Mouse (Mus musculus) midbrain, embryonic 13.5 days (tissue): ENCODE data around the gene Prp2. TPM values are rescaled to one million over a fixed set of nuclear protein-coding genes. Genes with fewer than 3 reads are reported as not detected.
"Not testable (repeated sequence)": the region's sequence is repeated elsewhere in the genome, so short reads cannot be mapped to it uniquely, and the experiment has no call there.

Experiments used
- ATAC-seq: fragments of 200-750 bp; cut with Nextera tagmentation; 2 replicates; pipeline ENCODE4 v1.8.0; 2017; ENCODE audit warnings: mild to moderate bottlenecking, moderate TSS enrichment, moderate library complexity
- H3K27ac ChIP-seq: fragments of 300-500 bp; sonication (generic); 2 replicates; pipeline ENCODE4 v1.5.1; 2015; ENCODE audit warnings: inconsistent platforms, mild to moderate bottlenecking, moderate library complexity
- H3K27me3 ChIP-seq: fragments of 300-500 bp; sonication (generic); 2 replicates; pipeline ENCODE4 v1.6.1; 2015; ENCODE audit warnings: mild to moderate bottlenecking, inconsistent platforms
- H3K36me3 ChIP-seq: fragments of 300-500 bp; sonication (generic); 2 replicates; pipeline ENCODE4 v1.6.1; 2015; ENCODE audit warnings: mild to moderate bottlenecking, inconsistent platforms
- H3K4me1 ChIP-seq: fragments of 300-500 bp; sonication (generic); replicated peaks from 2 replicates; pipeline ENCODE4 v1.6.1; 2015; ENCODE audit warnings: inconsistent platforms
- H3K4me2 ChIP-seq: fragments of 300-500 bp; sonication (generic); replicated peaks from 2 replicates; pipeline ENCODE4 v1.6.1; 2015; ENCODE audit warnings: moderate library complexity, mild to moderate bottlenecking, inconsistent platforms
- H3K4me3 ChIP-seq: fragments of 300-500 bp; sonication (generic); replicated peaks from 2 replicates; pipeline ENCODE4 v1.5.1; 2015; ENCODE audit warnings: mild to moderate bottlenecking, inconsistent platforms
- H3K9ac ChIP-seq: fragments of 300-500 bp; sonication (generic); replicated peaks from 2 replicates; pipeline ENCODE4 v1.6.1; 2015; ENCODE audit warnings: mild to moderate bottlenecking, inconsistent platforms
- H3K9me3 ChIP-seq: fragments of 300-500 bp; sonication (generic); 2 replicates; pipeline ENCODE4 v1.6.1; 2016; ENCODE audit warnings: mild to moderate bottlenecking, inconsistent platforms
- WGBS: fragments of 180-500 bp; shearing (Covaris S2); methylation state at CpG from one replicate; pipeline ENCODE4 v1.1.7; 2015; 5-methylcytosine and 5-hydroxymethylcytosine counted together
- polyA plus RNA-seq: library from polyadenylated mRNA; unstranded; fragments of >200 nt; fragmentation: Nextera tagmentation; extraction: Ambion mirVana; gene quantifications from 2 replicates; pipeline ENCODE4 v1.2.1, GENCODE M21; 2015

Prp2 gene
- not detected in 2 replicates for polyA plus RNA-seq

- not testable (repeated sequence) for H3K27me3 ChIP-seq, H3K27ac ChIP-seq, ATAC-seq, H3K9me3 ChIP-seq, H3K4me3 ChIP-seq, H3K4me1 ChIP-seq, H3K4me2 ChIP-seq, H3K9ac ChIP-seq, H3K36me3 ChIP-seq
- WGBS = 62% methylated on average over 2 of the region's 2 CpGs
These were observed at the start of gene Prp2 for GRCm38 (mm10) chr6:132595613-132596012. Gene Prp2 (plus strand): TSS chr6:132595913.

DNA sequence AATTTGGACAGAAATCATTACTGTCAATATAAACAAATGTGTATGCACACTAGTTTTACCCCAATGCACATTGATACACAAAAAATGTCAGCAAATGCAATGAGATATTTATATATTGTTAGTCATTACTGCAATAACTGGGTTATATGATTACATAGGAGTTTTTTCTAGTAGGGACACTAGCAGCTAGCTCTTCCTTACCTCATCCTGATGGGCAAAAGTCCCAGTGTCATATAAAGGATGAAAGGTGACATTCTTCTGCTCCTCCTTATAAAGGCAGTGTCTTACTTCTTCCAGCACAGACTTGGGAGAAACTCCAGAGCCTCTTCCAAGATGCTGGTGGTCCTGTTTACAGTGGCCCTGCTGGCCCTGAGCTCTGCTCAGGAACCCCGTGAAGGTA, 26.2 kb upstream of the Prp2 start, which contains the start of gene Prh1:
Gene Prh1, plus strand, starts transcription at position 301 of the 400 bp plus-strand sequence.
- not testable (repeated sequence) for ATAC-seq, H3K4me1 ChIP-seq, H3K36me3 ChIP-seq, H3K4me2 ChIP-seq, H3K9me3 ChIP-seq, H3K27me3 ChIP-seq, H3K4me3 ChIP-seq, H3K27ac ChIP-seq, H3K9ac ChIP-seq
- WGBS = 82% methylated on average over 1 of the region's 1 CpGs

- no peaks in the 10 kb centered on the region for H3K9me3 ChIP-seq
- no peaks in the 10 kb centered on the region for H3K4me1 ChIP-seq
- H3K4me3 ChIP-seq = no peak overlapping the region
- ATAC-seq = no peak
- no peaks in the 10 kb centered on the region for H3K36me3 ChIP-seq
- H3K9ac ChIP-seq = no peak overlapping the region
- no peaks in the 10 kb centered on the region for H3K27me3 ChIP-seq
- no peak overlapping the region for H3K27ac ChIP-seq
- H3K4me2 ChIP-seq = no peak overlapping the region
These were observed 53.7 kb downstream of the Prp2 start for GRCm38 (mm10) chr6:132649399-132649798.

Other genes with a start within 250 kb of the Prp2 start
- not detected in 2 replicates for gene Gm8882, start 231.8 kb upstream of the Prp2 start, polyA plus RNA-seq
- not detected in 2 replicates for gene Prh1, start 26.1 kb upstream of the Prp2 start, polyA plus RNA-seq
- not detected in 2 replicates for gene A630073D07Rik, start 55.6 kb downstream of the Prp2 start, polyA plus RNA-seq
- gene Tas2r120, start 61.0 kb downstream of the Prp2 start, polyA plus RNA-seq = not detected in 2 replicates
- gene Tas2r121, start 105.1 kb downstream of the Prp2 start, polyA plus RNA-seq = not detected in 2 replicates
- gene Tas2r122, start 116.0 kb downstream of the Prp2 start, polyA plus RNA-seq = not detected in 2 replicates
- gene Tas2r115, start 142.1 kb downstream of the Prp2 start, polyA plus RNA-seq = not detected in 2 replicates
- not detected in 2 replicates for gene Tas2r124, start 158.8 kb downstream of the Prp2 start, polyA plus RNA-seq
- gene Tas2r102, start 166.2 kb downstream of the Prp2 start, polyA plus RNA-seq = not detected in 2 replicates
- not detected in 2 replicates for gene Tas2r136, start 182.2 kb downstream of the Prp2 start, polyA plus RNA-seq
- not detected in 2 replicates for gene Tas2r117, start 206.9 kb downstream of the Prp2 start, polyA plus RNA-seq